Mouse (Mus musculus) left cerebral cortex, adult 11 months (tissue): ENCODE results near the gene Ndnf.

ENCODE experiments used
- DNase-seq: peaks from one replicate; pipeline ENCODE4 v3.0.0; 2022; ENCODE audit warnings: low spot score

Ndnf gene

DNA sequence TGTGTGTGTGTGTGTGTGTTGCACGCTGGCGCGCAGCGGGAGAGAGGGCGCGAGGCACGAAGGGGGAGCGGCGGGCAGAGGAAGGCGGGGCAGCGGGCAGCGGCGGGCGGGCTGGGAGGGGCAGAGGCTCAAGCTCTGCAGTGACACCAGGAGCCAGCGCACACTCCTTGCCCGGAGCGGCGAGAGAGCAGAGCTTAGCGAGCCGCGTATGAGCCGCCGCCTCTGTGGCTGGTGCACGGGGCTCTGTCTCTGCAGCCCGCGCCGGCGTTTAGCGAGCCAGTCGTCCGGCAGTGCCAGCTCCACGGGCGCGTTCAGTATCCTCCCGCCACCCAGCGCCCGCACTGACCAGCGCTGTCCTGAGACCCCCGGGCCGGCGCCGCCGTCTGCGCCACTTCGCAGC lies at the start of gene Ndnf:
Gene Ndnf (plus strand): TSS at position 140 of the 400 bp plus-strand sequence.
- DNase-seq, result no peak

DNA sequence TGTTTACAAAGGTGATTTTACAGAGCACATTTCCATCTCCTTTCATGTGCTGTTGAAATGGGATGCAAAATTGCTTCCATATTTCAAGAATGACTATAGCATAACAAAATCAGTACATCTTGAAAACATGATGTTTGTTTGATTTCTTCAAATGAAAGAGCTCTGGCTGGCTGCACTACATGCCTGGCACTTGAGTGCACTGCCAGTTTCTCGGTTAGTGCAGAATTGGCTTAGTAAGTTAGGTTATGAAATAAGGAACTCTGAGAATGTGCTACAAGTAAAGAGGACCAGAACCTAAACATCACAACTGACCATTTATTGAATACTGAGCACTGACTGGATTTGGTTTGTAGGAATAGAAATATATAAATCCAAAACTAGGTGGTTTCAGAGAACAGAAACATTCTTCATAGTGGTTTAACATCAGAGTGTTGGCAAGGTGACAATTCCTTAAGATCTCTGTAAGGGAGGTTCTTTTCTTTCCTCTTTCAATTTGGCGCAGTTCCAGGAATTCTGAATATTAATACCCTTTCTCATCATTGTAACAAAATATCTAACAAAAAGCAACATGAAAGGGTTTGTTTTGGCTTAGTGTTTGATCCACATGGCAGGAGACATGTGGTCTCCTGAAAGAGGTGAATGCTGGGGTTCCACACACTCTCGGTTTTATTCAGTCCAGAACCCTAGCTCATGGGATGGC lies 48.2 kb upstream of the Ndnf start:
- no peak for DNase-seq

DNA sequence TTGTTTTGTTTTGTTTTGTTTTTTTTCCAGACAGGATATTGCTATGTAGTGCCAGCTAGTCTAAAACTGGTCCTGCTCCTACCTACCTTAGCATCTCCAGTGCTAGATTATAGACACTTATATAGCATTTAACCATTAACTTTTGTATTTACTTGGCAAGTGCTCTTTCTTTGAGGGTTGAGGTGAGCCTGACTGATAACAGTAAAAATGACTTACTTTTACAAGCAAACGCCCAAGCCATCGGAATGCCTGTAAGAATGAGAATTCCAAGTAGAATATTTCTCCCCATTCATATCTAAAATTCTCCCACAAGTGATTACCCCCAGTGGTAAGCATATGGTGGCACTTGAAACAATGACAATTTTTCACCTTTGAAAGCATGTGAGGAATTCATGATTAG lies 40.8 kb upstream of the Ndnf start:
- no peak for DNase-seq

DNA sequence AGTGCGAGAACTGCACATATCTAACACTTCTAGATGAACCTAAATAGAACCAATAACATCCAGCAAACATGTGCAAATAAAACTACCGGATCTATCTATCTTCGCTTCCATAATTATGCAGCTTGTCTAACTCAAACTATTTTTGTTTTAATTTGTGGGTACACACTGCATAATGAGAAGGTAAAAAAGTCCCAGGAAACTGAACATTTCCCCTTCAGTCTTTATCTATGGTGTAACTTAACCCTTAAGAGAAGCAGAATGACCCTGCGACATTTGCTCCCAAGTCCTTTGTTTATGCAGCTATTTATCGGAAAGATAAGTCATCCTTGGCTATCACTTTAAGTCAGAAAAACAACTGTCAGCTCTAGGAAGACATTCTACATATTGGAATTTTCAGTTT lies 39.2 kb upstream of the Ndnf start:
- DNase-seq, result no peak

DNA sequence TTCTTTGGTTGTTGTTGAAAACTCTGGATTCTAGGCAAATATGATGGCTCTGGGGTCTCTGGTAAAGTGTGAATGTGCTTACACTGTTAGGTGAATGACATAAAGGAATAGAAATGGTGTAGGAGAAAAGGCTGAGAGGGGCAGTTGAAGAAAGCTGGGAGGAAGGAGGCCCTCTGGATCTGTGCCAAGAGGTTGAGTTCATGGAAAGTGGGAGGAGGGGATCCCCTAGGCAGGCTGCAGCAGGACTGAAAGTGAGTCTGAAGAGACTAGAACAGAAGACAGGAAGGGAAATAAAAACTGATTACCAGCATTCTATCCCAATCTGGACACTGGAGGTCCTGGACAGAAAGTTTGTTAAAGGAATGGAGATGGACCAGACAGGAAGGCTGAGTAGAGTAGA lies 29.0 kb upstream of the Ndnf start:
- no peak for DNase-seq

DNA sequence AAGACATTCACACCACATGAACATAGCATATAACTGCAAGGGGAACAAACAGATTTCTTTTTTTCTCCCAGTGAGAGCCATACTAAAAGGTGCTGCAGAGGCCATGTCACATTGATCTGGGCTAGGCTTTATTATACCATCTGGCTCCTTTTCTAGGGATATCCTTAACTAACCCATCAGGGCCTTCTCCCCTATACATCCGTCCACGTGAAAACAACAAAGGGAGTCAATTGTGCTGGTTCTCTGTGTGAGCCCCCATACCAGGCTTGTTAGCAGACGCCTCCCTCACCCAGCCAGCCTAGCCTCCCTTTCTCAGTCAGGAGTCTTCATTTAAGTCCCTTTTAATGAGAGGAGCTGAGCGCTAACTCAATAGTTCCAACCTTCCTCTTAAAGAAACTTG lies 27.3 kb upstream of the Ndnf start:
- DNase-seq, result no peak

DNA sequence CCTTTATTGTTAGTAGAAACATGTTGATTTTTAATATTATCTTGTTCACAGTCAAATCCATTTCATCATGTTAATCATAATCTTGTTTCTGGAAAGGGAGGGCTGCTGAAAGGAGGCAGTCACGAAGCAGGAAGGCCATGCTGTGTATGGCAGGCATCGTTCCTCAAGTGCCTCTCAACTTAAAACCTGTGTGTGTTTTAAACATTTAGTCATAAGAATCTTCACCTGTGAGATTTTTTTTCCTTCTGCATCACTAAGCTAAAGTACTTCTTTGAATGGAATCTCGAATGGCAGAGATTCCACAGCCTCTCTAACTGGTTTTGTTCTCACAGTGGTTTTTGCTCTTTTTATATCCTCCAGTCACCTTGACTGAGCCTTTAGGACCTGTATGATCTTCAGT lies 25.0 kb upstream of the Ndnf start:
- DNase-seq, result no peak

DNA sequence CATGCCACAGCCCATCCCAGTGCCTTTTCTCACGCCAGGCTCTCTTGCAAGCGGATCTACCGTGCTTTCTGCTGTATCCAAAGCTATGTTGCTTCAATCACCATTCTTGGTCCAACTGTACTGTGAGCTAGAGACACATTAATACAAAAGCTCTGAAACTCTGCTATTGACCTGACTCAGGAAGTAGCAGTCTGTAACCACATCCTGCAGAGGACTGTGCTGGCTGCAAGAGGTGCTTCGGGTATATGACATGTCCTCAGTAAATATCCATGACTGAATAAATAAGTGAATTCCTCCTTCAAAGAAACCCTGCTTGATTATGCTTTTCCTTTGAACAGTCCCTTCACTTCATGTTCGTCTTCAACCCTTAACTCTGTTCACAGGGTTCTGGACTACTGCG lies 23.7 kb upstream of the Ndnf start:
- DNase-seq, result no peak

DNA sequence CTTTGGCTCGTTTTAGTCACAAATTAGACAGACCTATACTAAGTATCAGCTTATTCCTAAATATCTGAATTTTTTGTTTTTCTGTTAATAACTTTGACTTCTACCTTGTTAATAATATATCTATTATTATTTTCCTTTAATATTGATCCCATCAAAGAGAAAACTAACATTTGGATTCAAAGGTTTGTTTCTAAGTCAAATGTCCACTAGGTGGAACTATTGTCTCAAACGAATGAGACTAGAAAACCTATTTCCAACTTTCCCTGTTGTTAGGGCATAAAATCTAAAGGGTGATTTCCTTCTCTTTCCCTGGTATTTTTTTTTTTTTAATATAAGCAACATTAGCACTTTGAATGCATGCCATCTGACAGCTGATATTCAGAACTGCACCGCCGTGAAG lies 20.0 kb upstream of the Ndnf start:
- DNase-seq, result no peak

DNA sequence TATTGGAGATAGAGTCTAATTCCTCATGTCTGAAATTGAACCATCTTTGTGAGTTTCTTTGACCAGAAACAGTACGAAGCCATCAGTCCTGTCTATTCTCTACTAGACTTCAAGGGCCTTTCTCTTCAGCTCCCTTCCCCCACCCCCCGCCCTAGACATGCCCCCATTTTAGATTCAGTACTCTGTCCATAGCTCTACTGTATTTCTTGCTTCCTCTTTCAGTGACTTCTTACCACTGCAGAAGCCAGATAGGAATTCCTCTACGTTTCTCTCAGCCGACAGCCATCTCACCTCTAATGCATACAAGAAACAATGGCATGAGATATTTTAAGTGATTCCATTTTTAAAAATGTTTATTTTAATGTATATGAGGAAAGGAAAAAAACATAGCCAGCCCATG lies 10.1 kb upstream of the Ndnf start:
- DNase-seq, result no peak

DNA sequence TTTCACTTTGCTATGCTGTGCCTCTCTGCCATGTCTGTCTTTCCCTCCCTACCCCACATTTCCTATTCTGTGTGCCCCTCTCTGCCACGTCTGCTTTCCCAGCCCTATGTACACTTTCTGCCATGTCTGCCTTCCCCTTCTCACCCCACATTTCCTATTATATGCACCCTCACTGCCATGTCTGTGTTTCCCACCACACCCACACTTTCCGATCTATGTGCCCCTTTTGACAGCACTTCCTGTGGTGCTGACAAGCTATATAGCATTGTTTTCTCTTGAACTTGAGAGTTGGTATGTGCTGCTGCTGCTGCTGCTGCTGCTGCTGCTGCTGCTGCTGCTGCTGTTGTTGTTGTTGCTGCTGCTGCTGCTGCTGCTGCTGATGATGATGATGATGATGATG lies 9.3 kb upstream of the Ndnf start:
- DNase-seq, result no peak

DNA sequence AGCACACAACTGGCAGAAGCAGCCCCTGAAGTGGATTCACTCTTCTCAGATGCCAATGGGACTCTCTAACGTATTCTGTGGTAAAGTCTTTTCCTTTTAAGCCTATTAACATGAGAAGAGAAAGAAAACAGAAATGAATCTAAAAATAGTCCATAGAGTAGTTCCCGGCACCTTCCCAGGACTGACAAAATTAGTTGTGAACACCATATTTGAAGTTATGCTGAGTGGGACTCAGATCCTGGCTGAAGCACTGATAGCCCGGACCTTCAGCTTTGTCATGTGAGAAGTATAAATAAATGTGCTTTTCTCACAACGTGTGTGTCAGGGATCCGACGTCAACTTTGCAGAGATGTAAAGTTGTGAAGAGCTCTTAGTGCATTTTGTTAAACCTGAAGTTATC lies 7.4 kb upstream of the Ndnf start:
- DNase-seq, result no peak

DNA sequence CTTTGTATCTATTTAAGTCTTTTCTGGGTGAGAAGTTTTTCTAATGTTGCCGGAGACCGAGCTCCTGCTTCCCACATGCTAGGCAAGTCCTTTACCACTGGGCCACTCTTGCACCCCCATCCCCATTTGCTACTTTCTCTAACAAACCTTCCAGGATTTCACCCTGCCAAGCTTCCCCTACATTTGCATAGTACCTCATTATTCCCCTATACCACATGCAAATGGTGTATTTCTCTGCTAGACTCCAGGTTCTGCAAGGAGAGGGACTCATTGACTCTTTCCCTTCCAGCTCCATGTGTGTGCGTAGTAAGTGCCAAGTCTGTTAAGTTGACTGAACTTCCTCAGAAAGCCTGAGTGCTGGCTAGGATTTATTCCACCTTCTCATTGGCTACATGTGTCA lies 5.1 kb upstream of the Ndnf start:
- no peak for DNase-seq

DNA sequence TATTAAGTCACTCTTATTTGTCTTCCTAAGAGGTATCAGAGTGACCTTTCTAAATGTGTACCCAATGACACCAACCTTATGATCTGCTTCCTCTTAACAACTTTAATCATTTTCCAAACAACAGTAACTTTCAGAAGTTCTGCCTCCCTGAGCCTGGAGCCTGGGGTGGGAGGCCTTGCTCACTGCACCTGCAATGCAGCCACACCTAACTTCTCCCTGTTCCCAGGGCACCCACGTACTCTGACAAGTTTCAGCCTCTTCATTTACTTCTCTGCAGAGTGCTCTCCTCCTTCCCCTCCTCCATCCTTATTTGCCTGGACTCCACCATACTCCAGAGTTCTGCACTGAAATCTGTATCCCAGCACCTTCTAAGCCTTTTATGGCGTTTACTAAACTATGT lies 1.4 kb upstream of the Ndnf start:
- DNase-seq, result no peak

DNA sequence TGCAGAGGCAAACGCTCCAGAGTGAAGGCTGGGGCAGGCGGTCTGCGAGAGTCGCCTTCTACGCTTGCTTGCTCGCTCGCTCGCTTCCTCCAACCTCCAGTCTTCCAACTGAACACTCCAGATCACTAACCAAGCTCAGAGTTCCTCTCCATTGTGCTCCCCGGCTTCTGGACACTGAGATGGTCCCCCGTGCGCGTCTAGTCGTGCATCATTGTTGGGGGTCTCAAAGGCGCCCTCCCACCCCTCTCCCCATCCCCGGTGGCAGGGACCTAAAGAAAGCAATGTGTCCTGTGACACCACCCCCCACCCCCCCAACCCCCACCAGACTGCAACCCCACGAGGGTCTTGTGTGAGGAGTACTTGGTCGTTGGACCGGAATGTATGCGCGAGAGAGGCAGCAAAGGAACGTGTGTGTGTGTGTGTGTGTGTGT lies 394 bp upstream of the Ndnf start:
- DNase-seq, result no peak

DNA sequence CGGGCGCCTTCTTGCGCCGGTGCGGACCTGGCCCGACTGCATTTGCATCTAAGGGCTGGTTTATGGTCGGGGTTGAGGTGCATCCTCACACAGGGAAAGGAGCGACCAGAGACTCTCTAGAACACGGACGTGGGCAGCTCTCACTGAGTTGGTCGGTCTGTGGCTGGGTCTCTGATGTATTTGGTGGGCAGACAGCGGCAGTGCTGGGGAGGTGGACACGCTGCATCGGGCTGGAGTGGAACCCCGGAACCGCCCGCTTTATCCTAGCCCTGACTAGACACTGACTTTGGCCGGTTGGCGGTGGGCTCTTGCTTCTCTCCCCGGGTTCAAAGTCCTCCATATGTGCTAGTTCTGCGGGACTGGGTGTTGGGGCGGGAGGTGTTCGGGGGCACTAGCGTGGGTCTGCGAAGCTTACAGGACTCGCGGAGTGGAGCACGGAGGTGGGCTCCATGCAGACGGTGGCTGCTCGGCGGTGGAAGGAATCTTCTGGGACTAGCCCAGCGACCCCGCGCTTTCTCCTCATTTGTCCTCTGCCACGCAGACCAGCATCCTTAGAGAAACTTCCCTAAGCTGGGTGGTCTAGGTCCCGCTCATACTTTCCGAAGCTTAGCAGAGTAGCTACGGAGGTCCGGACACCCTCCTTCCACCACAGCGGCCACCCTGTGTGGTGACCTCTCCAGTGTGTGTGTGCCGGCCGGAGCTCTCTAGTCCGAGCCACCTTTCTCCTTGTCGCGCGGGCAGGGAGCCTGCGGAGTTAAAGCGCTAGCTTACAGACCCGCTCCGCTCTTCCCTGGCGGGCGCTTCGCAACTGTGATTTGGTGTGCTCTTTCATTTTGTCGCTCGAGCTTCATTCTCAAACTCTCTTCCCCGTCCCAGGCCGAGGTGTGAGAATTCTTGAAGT lies 991 bp downstream of the Ndnf start:
- DNase-seq, result no peak

DNA sequence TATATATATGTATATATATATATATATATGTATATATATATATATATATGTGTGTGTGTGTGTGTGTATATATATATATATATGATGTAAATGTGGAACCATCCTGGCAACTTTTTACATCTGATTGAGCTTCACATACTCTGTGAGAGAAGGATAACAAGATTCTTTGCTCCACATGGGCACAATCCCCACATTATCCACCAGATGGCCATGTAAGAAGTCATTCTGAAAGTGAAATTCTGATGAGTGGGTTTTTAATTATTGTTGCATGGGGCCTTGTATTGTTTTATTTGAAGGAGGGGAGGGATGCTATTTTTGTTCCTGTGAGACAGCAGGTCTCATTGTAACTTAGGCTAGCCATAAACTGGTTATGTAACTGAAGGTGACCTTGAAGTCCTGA lies 22.5 kb downstream of the Ndnf start:
- no peak for DNase-seq

DNA sequence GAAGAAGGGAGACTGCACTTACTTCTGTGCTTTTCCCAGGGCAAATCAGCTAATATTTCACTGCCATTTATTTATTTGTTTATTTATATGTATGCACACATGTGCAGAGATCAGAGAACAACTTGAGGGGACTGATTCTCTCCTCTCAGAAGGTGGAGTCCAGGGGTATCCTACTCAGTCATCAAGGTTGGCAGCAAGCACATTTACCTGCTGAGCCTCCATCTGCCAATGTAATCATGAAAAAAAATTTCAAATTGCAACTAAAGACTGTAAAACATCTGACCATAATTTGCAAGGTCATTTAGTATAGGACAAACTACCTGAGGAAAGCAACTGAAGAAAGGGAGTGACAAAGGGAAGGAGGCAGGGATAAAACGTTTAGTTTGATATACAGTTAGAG lies 49.3 kb downstream of the Ndnf start:
- no peak for DNase-seq

DNA sequence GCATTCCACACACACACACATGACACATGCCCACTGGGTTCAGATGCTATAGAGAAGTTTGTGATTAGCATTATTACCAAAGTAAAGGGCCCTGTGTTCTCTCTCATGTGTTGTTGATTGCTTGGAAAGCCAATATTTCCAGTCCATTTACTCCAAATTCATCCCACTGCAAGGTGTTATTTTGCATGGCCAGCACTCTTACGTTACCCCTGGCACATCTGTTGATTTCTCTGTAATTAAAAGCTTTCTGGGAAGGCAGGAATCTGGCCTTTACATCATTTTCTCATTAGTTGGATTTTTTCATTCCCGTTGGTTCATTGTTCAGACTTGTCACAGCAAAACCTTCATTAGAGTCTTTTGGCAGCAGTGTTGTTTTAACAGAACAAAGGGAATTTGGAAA lies 54.3 kb downstream of the Ndnf start:
- no peak for DNase-seq

DNA sequence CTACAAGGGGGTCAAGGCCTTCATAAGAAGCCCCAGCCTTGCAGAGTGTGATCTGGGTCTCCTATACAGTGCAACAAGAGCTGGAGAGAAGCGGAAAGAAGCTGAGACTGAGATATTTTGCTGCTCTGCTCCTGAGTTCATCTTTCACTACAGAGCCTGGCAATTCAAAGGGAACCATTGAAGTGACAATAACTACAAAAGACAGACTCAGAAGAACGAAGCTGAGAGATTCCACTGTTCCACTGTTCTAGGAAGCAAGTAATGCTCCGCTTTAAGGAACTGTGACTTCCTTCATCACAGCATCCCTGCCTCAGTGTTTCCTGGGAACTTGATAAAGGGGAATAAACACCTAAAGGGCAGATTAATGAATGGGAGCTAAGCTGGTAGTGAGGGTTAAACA lies 56.9 kb downstream of the Ndnf start:
- DNase-seq, result no peak

DNA sequence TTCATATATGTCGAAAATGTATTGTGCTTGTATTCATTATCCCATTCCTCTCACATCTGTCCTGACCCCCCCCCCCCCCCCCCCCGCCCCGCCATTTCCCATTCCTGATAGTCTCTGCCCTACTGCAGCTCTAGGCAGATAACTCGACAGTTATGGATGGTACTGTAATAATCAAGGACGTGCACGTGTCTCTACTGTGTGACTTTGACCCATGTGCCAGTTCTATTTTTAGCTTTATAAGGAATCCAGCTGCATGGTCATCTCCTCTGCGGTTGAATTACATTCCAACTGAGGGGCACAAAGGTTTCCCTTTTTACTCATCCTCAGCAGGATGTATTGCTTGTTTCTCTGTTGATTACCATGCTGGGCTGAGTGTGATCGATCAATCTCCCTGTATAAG lies 68.1 kb downstream of the Ndnf start:
- DNase-seq, result no peak

DNA sequence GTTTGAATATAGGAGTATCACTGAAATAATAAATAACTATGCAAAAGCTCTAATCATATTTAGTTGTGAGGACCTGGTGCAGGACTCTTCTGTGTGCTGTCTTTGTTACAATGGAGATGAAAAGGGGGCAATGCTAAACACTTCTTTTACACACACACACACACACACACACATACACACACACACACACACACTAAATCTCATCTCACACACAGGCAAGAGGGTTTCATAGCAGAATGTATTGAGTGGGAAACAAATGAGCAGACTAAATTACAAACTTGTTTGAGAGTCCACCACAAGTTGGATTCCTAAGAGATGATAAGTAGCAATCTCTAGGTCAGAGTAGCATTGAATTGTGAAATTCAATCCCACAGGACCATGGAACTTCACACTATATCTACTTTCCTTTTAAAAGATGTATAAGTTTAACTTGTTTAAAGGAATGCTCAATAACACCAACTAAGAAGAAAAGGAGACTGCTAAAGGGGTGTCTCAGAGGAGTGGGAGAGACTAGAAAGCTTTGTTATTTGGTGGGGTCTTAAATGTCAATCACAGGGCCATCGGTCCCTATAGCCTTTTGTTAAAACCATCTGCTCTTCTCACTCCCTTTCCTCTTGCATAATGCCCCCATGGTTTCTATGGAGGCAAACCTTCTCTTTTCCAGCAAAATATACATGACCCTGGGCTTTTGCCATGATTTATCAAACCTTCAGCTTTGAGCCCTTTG lies 71.9 kb downstream of the Ndnf start:
- no peak for DNase-seq

DNA sequence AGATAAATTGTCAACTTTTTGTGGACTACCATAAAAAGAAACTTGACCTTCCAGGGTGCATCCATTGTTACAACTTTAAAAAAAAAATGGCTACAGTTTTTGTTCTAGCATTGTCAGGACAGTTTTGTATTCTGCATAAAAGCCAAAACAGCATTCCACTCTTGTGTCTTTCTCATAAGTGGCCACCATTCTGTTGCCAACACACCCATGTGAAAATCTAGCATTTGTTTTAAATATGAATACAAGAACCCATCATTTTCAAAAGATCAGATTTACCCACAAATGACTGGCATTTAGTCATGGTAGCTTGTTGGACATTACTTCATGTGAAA lies 72.4 kb downstream of the Ndnf start:
- DNase-seq, result no peak
